Mouse (Mus musculus) kidney, embryonic 15.5 days (tissue): ENCODE measurements at regions not wholly inside any gene's neighbourhood (a gene's known extent, or its start where the extent isn't known, plus 50 kb on each side); places are given as distances from the start of the nearest gene placed in this dataset.

ENCODE experiments used
- ATAC-seq: fragments of 200-750 bp; cut with Nextera tagmentation; replicated peaks from 2 replicates; pipeline ENCODE4 v1.8.0; 2017; ENCODE audit warnings: moderate TSS enrichment; ENCODE audit not compliant: low FRiP score
- H3K27ac ChIP-seq: fragments of 300-500 bp; sonication (generic); 2 replicates; pipeline ENCODE4 v1.5.1; 2015; ENCODE audit warnings: mild to moderate bottlenecking, inconsistent platforms
- H3K27me3 ChIP-seq: fragments of 300-500 bp; sonication (generic); 2 replicates; pipeline ENCODE4 v1.6.1; 2015; ENCODE audit warnings: inconsistent platforms
- H3K36me3 ChIP-seq: fragments of 300-500 bp; sonication (generic); 2 replicates; pipeline ENCODE4 v1.6.1; 2015; ENCODE audit warnings: inconsistent platforms
- H3K4me1 ChIP-seq: fragments of 300-500 bp; sonication (generic); 2 replicates; pipeline ENCODE4 v1.6.1; 2015; ENCODE audit warnings: inconsistent platforms
- H3K4me2 ChIP-seq: fragments of 300-500 bp; sonication (generic); 2 replicates; pipeline ENCODE4 v1.6.1; 2015; ENCODE audit warnings: moderate library complexity, mild to moderate bottlenecking, inconsistent platforms
- H3K4me3 ChIP-seq: fragments of 300-500 bp; sonication (generic); replicated peaks from 2 replicates; pipeline ENCODE4 v1.5.1; 2015; ENCODE audit warnings: mild to moderate bottlenecking, inconsistent platforms
- H3K9ac ChIP-seq: fragments of 300-500 bp; sonication (generic); 2 replicates; pipeline ENCODE4 v1.6.1; 2015; ENCODE audit warnings: mild to moderate bottlenecking, inconsistent platforms
- H3K9me3 ChIP-seq: fragments of 300-500 bp; sonication (generic); replicated peaks from 2 replicates; pipeline ENCODE4 v1.6.1; 2016; ENCODE audit warnings: inconsistent platforms
- WGBS: fragments of 180-500 bp; shearing (Covaris S2); methylation state at CpG from one replicate; pipeline ENCODE4 v1.1.7; 2015; ENCODE audit warnings: mixed read lengths; 5-methylcytosine and 5-hydroxymethylcytosine counted together

DNA sequence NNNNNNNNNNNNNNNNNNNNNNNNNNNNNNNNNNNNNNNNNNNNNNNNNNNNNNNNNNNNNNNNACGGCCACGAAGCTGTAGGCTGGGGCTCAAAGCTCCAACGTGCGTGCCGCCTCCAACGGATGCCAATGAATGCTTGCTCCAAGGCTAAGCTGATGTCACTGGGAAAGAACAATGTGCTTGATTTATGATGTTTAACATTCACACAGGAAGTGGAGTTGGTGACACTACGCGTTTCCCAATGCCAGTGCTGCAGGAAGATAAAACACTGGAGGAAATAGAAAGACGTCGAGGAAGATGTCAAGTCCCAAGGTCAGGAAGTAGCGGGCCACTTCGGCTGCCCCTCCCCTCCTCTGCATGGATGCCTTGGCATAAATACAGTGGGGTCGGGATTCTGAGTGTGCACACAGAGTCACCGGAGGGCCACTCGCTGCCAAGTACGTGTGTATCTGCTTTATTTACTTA is 180.7 kb upstream of the Azi2 start:
- H3K4me1 ChIP-seq = no peaks in the 10 kb centered on the region
- no peaks in the 10 kb centered on the region for H3K27me3 ChIP-seq
- no peaks in the 10 kb centered on the region for H3K36me3 ChIP-seq
- H3K9ac ChIP-seq = no peak overlapping the region
- peak overlapping the region; percentile 59; the same call in 1 of the 2 replicates for H3K27ac ChIP-seq
- H3K9me3 ChIP-seq = no peaks in the 10 kb centered on the region
- peak; percentile 67; the same call in 1 of the 2 replicates for ATAC-seq
- no peak overlapping the region for H3K4me2 ChIP-seq
- H3K4me3 ChIP-seq = no peak overlapping the region
- 52% methylated on average over 16 of the region's 16 CpGs for whole genome bisulfite sequencing

DNA sequence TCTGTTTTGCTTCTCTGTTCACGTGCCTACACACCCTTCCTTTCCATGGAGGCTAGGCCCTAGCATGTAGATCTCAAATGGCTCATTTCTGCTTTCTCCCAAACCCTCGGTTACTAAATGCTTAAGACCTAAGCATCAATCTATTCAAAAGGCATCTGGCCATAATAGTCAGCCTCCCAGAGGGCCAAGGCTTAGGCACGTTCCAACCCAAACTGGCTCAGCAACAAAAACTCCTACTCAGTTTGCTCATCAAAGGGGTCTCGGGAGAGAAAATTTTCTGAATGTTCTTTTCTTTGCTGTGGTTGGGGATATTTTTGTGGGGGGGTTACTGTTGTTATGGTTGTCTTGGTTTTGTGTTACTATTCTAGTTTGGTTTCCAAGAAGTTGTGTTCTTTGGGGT is 196.8 kb upstream of the Azi2 start:
- Histone ChIP-seq H3K4me3 (no peak overlapping the region), H3K9me3 (no peaks in the 10 kb centered on the region), H3K36me3 (no peaks in the 10 kb centered on the region), H3K27me3 (no peaks in the 10 kb centered on the region), H3K4me2 (no peak overlapping the region), H3K27ac (no peak overlapping the region), H3K9ac (no peak overlapping the region), H3K4me1 (no peaks in the 10 kb centered on the region)
- ATAC-seq = no peak
- 72% methylated on average over 4 of the region's 4 CpGs for WGBS

DNA sequence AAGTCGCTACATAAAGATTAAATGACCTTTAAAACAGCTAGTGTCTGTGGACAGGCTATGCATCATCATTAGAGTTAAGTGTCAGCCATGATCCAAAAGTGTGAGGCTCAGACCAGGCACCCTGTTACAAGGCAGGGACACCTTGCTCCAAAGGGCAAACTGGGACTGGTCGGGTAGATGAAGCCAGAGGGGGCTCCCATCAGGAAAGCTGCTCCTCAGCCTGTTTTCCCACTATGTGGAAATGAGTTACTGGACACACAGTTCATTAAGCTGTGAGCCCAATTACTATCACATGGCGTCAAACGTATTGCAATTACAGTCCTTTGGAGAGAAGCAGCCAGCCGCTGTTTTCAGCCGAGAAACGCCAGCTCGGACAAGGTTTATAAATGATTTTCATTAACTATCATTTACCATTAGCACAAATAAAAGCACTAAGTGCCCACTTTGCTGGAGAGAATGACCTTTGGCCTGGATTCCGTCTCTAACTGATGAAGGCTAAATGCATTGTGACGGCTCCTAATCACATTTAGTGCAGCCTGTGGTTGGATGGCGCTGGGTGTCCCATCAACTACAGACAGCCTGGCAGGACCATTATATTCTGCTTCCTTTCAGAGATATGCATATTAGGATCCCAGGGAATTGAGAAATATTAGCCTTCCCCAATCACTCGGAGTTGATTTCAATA is 203.5 kb upstream of the Azi2 start:
- no peak overlapping the region for H3K4me2 ChIP-seq
- no peak for ATAC-seq
- no peaks in the 10 kb centered on the region for H3K4me1 ChIP-seq
- H3K27ac ChIP-seq = no peak overlapping the region
- H3K4me3 ChIP-seq = no peak overlapping the region
- WGBS = 63% methylated on average over 12 of the region's 12 CpGs
- H3K9me3 ChIP-seq = no peaks in the 10 kb centered on the region
- H3K27me3 ChIP-seq = no peaks in the 10 kb centered on the region
- no peak overlapping the region for H3K9ac ChIP-seq
- no peaks in the 10 kb centered on the region for H3K36me3 ChIP-seq

DNA sequence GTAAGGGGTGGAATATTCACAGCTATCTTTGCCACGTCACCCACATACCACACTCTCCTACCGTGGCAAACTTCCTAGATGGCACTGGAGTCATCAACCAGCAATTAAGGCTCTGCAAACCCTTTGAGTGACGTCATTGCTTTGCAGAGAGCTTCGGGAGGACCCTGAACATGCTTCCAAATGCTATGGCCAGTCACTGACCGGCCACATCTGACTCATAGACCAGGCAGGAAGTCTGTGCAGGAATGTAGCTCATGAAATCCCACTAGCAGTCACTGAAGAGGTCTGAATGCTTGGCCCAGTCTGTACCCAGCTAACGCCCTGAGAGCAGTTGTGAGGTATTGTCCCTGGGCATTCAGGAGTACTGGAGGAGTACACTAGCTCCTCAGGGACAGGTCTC is 203.9 kb upstream of the Rbms3 start:
- H3K27me3 ChIP-seq = no peaks in the 10 kb centered on the region
- H3K9me3 ChIP-seq = no peaks in the 10 kb centered on the region
- no peak overlapping the region for H3K9ac ChIP-seq
- no peak overlapping the region for H3K4me3 ChIP-seq
- H3K4me1 ChIP-seq = no peaks in the 10 kb centered on the region
- no peaks in the 10 kb centered on the region for H3K36me3 ChIP-seq
- ATAC-seq = no peak
- H3K27ac ChIP-seq = no peak overlapping the region
- 64% methylated on average over 6 of the region's 6 CpGs for WGBS
- H3K4me2 ChIP-seq = no peak overlapping the region

DNA sequence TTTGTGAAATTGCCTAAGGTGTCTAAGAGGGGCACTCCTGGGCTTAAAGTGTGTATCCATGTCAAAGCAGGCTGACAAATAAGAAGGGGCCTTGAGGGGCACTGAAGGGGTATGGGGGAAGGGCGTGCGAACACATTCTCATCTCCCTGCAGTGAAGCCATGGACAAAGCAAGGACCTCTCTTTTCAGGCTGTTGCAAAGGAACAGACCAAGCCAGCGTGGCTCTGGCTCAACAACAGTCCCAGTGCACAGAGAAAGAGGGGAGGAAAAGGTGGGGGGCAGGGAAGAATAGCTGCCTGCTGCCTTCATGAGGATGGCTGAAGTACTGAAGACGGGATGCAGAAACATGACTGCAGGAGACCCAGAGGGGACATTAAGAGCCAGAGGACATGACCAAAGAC is 184.9 kb upstream of the Rbms3 start:
- Histone ChIP-seq H3K36me3 (no peaks in the 10 kb centered on the region), H3K4me3 (no peak overlapping the region), H3K4me1 (0 out of 2 replicates have a peak, but pooled peaks cover 3% of the 10 kb centered on the region), H3K27ac (no peak overlapping the region), H3K9ac (no peak overlapping the region), H3K9me3 (no peaks in the 10 kb centered on the region), H3K4me2 (no peak overlapping the region), H3K27me3 (no peaks in the 10 kb centered on the region)
- ATAC-seq = no peak
- 63% methylated on average over 4 of the region's 4 CpGs for WGBS

DNA sequence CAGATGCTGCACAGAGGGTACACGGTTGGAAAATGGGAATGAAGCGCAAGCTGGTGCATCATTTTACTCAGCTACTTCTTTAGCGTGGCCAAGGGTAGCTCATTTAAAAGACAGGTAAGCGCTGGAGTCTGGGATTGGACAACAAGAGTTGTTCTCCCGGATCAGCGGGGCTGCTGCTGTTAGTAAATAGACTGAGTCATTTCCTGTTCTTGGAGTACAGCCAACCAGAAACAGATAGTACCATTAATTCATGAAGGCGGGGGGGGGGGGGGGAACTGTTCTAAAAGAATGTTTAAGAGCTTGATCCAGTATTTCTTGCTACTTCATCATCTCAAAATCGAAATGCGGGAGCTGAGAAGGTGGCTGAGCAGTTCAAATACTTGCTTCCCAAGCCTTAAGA is 183.5 kb upstream of the Rbms3 start:
- Histone ChIP-seq H3K4me1 (0 out of 2 replicates have a peak, but pooled peaks cover 3% of the 10 kb centered on the region), H3K4me2 (no peak overlapping the region), H3K27ac (no peak overlapping the region), H3K9me3 (no peaks in the 10 kb centered on the region), H3K9ac (no peak overlapping the region), H3K4me3 (no peak overlapping the region), H3K36me3 (no peaks in the 10 kb centered on the region), H3K27me3 (no peaks in the 10 kb centered on the region)
- ATAC-seq = no peak
- WGBS = 66% methylated on average over 9 of the region's 9 CpGs

DNA sequence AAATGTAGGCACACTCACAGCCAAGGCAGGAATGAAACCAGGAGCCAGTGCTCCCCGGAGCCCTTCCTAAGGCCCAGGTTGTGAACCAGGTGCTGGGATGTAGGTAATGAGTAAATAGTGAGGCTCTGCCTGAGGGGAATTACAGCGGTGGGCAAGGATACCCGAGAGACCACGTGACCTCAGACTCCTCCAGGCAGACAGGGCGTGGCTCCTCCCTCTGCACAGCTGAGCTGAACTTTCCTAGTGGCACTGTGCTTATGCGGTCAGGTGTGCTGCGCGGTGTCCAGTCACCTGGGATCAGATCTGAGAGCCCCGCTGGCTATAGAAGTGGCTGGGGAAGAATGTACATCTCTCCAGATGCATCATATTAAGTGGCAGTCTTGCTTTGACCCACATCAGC is 176.1 kb upstream of the Rbms3 start:
- peak; percentile 64; the same call in 1 of the 2 replicates for ATAC-seq
- no peaks in the 10 kb centered on the region for H3K9me3 ChIP-seq
- H3K27me3 ChIP-seq = no peaks in the 10 kb centered on the region
- H3K4me2 ChIP-seq = no peak overlapping the region
- H3K4me1 ChIP-seq = no peaks in the 10 kb centered on the region
- H3K4me3 ChIP-seq = no peak overlapping the region
- H3K36me3 ChIP-seq = no peaks in the 10 kb centered on the region
- H3K9ac ChIP-seq = no peak overlapping the region
- 66% methylated on average over 9 of the region's 9 CpGs for WGBS
- H3K27ac ChIP-seq = no peak overlapping the region

DNA sequence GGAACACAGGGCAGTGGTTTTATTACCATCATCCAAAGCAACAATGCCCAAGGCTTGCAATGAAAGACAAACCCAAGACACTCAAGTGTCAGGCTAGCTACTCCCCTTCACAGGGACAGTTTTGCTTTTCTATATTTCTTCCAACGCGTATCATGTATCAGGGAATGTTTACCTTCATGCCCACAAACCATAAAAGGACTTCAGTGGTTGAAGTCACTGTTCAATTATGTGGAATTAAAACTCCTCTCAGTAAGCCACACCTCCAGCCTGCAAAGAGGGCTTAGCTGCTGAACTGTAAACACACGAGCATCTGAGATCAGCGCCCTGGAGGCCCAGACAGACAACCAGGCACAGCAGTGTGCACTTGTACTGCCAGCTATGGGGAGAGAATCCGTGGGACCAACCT is 154.5 kb upstream of the Rbms3 start:
- H3K4me1 ChIP-seq = no peaks in the 10 kb centered on the region
- H3K9ac ChIP-seq = no peak overlapping the region
- no peaks in the 10 kb centered on the region for H3K36me3 ChIP-seq
- H3K4me2 ChIP-seq = no peak overlapping the region
- peak overlapping the region; percentile 64 for H3K27ac ChIP-seq
- H3K27me3 ChIP-seq = no peaks in the 10 kb centered on the region
- no peak overlapping the region for H3K4me3 ChIP-seq
- H3K9me3 ChIP-seq = no peaks in the 10 kb centered on the region
- peak; percentile 80 for ATAC-seq
- 32% methylated on average over 5 of the region's 5 CpGs for WGBS

DNA sequence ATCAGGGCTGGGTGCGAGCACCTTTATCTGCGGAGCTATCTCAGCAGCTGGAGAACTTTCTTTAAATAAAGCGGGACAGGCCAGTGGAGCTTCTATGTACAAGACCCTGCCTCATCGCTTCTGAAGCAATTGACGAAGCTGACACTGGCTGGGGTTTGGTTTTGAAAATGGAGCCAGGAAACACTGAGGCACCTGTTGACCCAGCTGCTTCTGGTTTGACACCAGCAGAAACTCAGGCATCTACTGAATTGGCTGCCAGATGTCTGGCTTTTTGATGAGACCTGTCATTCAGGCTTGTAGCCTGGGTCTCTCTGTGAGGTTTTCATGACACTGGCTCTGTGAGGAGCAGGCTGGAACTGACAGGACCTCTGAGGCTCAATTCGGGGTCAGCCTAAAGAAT is 124.9 kb upstream of the Rbms3 start:
- 91% methylated on average over 6 of the region's 6 CpGs for WGBS
- no peaks in the 10 kb centered on the region for H3K36me3 ChIP-seq

DNA sequence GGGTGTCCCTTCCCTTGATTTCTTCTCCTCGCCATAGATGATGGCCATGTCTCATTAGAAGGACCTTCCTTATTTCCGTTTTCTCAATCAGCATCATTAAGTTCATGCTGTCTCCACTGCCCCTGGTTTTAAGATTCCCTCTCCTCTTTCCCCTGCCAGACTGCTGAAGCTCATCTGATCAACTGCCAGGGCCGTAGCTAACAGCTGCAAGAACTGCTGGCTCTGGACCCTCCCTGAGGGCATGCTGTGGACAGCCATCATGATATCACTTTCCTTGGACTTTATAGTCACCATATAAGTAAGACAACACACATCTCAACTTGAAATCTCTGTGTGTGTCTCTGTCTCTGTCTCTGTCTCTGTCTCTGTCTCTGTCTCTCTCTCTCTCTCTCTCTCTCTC is 123.8 kb upstream of the Rbms3 start:
- ATAC-seq = no peak

More for the DNA sequence above, 124.9 kb upstream of the Rbms3 start:
- H3K27ac ChIP-seq = no peak overlapping the region
- H3K4me1 ChIP-seq = no peaks in the 10 kb centered on the region
- H3K4me3 ChIP-seq = no peak overlapping the region
- H3K9ac ChIP-seq = no peak overlapping the region
- ATAC-seq = no peak
- H3K9me3 ChIP-seq = no peaks in the 10 kb centered on the region
- H3K4me2 ChIP-seq = no peak overlapping the region
- H3K27me3 ChIP-seq = no peaks in the 10 kb centered on the region

DNA sequence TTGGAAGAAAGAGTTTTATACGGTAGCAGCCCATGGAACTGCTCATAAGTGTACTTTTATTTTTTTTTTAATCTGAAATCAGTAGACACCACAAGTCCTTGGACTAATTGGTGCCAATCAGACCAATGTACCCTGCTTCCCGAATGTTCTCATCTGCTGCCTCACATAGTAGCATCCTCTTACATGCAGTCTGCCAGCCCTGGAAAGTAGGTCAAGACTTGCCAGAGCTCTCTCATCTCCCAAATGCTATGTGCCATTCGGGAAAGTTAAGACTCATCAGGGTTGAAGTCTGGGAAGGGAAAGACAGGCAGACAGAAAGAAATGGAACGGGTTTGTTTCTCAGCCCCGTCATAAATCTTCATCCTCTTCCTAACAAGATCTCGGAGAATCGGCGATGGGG is 115.2 kb upstream of the Rbms3 start:
- no peak overlapping the region for H3K4me3 ChIP-seq
- no peaks in the 10 kb centered on the region for H3K9me3 ChIP-seq
- H3K4me2 ChIP-seq = no peak overlapping the region
- H3K27ac ChIP-seq = no peak overlapping the region
- no peaks in the 10 kb centered on the region for H3K36me3 ChIP-seq
- H3K27me3 ChIP-seq = no peaks in the 10 kb centered on the region
- H3K9ac ChIP-seq = no peak overlapping the region
- WGBS = 88% methylated on average over 8 of the region's 8 CpGs
- no peak for ATAC-seq
- H3K4me1 ChIP-seq = no peaks in the 10 kb centered on the region

More for the DNA sequence above, 123.8 kb upstream of the Rbms3 start:
- H3K4me3 ChIP-seq = no peak overlapping the region
- H3K4me2 ChIP-seq = no peak overlapping the region
- H3K9me3 ChIP-seq = no peaks in the 10 kb centered on the region
- no peak overlapping the region for H3K27ac ChIP-seq
- H3K4me1 ChIP-seq = no peaks in the 10 kb centered on the region
- 60% methylated on average over 3 of the region's 3 CpGs for WGBS
- H3K9ac ChIP-seq = no peak overlapping the region
- no peaks in the 10 kb centered on the region for H3K27me3 ChIP-seq
- no peaks in the 10 kb centered on the region for H3K36me3 ChIP-seq

DNA sequence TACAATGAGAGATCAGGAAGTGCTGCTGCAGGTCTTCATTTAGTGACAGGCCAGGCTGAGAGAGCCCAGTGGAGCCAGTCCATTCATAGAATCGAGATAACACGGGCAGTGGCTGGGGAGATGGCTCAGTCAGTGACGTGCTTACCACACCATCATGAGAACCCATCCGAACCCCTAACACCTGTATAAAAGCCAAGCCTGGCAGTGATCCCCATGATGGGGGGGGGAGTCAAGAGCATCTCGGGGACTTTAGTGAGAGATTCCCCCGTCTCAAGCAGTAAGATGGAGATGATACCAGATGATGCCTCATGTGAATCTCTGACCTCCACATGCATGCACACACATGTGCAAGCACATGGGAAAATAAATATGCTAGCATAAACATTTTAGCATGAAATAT is 99.7 kb upstream of the Rbms3 start:
- H3K4me2 ChIP-seq = no peak overlapping the region
- H3K4me1 ChIP-seq = no peaks in the 10 kb centered on the region
- no peak overlapping the region for H3K27ac ChIP-seq
- no peak overlapping the region for H3K4me3 ChIP-seq
- no peak for ATAC-seq
- H3K36me3 ChIP-seq = no peaks in the 10 kb centered on the region
- H3K27me3 ChIP-seq = no peaks in the 10 kb centered on the region
- no peaks in the 10 kb centered on the region for H3K9me3 ChIP-seq
- no peak overlapping the region for H3K9ac ChIP-seq
- WGBS = 81% methylated on average over 6 of the region's 6 CpGs

DNA sequence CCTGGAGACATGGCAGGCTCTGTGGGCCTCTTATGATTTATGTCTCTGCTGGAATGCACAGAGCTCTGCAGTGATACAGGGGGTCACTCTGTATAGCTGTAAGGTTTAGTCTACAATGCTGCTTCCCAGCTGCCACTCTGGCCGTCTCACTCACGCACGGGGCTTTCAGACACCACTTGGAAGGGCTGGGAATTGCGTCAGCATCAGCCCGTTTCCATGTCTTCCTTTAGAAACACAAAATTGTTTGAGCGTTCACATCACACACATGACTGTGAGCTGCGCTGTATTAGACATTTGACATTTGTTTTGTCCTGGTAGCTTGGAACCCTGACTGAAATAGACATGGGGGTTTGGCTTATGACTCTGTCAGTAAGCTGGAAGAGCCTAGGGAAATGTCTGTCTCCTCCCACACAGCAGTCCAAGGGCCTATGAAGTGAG is 90.5 kb upstream of the Rbms3 start:
- peak; percentile 58; the same call in 1 of the 2 replicates for ATAC-seq
- H3K4me2 ChIP-seq = no peak overlapping the region
- 57% methylated on average over 7 of the region's 7 CpGs for WGBS
- H3K4me3 ChIP-seq = no peak overlapping the region
- H3K27ac ChIP-seq = peak overlapping the region; percentile 61; the same call in 1 of the 2 replicates
- H3K9ac ChIP-seq = no peak overlapping the region
- H3K9me3 ChIP-seq = no peaks in the 10 kb centered on the region
- no peaks in the 10 kb centered on the region for H3K27me3 ChIP-seq
- no peaks in the 10 kb centered on the region for H3K4me1 ChIP-seq
- H3K36me3 ChIP-seq = no peaks in the 10 kb centered on the region
